Mouse (Mus musculus): ENCODE results near the gene Smarca1. TPM values are rescaled to one million over a fixed set of nuclear protein-coding genes. Genes with fewer than 3 reads are reported as not detected.

Gene Smarca1
- total and polyA plus RNA-seq, 3 experiments: not detected

GRCm38 (mm10) chrX:47891243-47891906 lies 1.4 kb downstream of the Smarca1 start:
- DNase-seq (ENCODE audit: low spot score): no peak
- Histone ChIP-seq H3K36me3 (replicated peaks) (no peaks in the 10 kb centered on the region), H3K4me3 (ENCODE audit: low read depth, low read length) (no peak overlapping the region), H3K27me3 (ENCODE audit: insufficient read depth, low read length) (no peaks in the 10 kb centered on the region), H3K4me1 (ENCODE audit: insufficient read depth, low read depth, low read length) (no peaks in the 10 kb centered on the region), H3K9me3 (replicated peaks) (no peaks in the 10 kb centered on the region)
- no peak for ATAC-seq (ENCODE audit: extremely low read depth, insufficient number of reproducible peaks, low FRiP score, poor library complexity, severe bottlenecking)
- TF ChIP-seq GATA1 (IDR thresholded peaks at IDR 0.05; ENCODE audit: borderline replicate concordance, low read length): no peak
- no peak for TF ChIP-seq TAL1 (conservative IDR thresholded peaks at IDR 0.05; ENCODE audit: low read depth, low read length)
- no peak for TF ChIP-seq CTCF (IDR thresholded peaks at IDR 0.05; ENCODE audit: low read depth, low read length)

GRCm38 (mm10) chrX:47887401-47887800 lies 5.4 kb downstream of the Smarca1 start:
- TF ChIP-seq GATA2 (IDR thresholded peaks at IDR 0.05; ENCODE audit: borderline replicate concordance, low read depth, low read length) (no peak), CTCF (IDR thresholded peaks at IDR 0.05; ENCODE audit: low read depth, low read length) (no peak), TAL1 (conservative IDR thresholded peaks at IDR 0.05; ENCODE audit: low read depth, low read length) (no peak), POLR2AphosphoS5 (IDR thresholded peaks at IDR 0.05; ENCODE audit: insufficient replicate concordance, low read depth, low read length) (no peak), GATA1 (IDR thresholded peaks at IDR 0.05; ENCODE audit: borderline replicate concordance, low read length) (no peak)
- ATAC-seq (ENCODE audit: extremely low read depth, insufficient number of reproducible peaks, low FRiP score, poor library complexity, severe bottlenecking) (no peak), DNase-seq (ENCODE audit: low spot score) (no peak)
- Histone ChIP-seq H3K9me3 (replicated peaks) (no peaks in the 10 kb centered on the region), H3K4me3 (ENCODE audit: low read depth, low read length) (no peak overlapping the region), H3K4me1 (ENCODE audit: insufficient read depth, low read depth, low read length) (no peaks in the 10 kb centered on the region), H3K36me3 (replicated peaks) (no peaks in the 10 kb centered on the region), H3K27me3 (ENCODE audit: insufficient read depth, low read length) (no peaks in the 10 kb centered on the region)

GRCm38 (mm10) chrX:47882813-47883212 lies 10.0 kb downstream of the Smarca1 start:
- no peak for TF ChIP-seq TAL1 (conservative IDR thresholded peaks at IDR 0.05; ENCODE audit: low read depth, low read length)
- no peak for TF ChIP-seq CTCF (IDR thresholded peaks at IDR 0.05; ENCODE audit: low read depth, low read length)
- no peak for TF ChIP-seq POLR2AphosphoS5 (IDR thresholded peaks at IDR 0.05; ENCODE audit: insufficient replicate concordance, low read depth, low read length)
- no peak for TF ChIP-seq GATA2 (IDR thresholded peaks at IDR 0.05; ENCODE audit: borderline replicate concordance, low read depth, low read length)
- H3K4me3 ChIP-seq (ENCODE audit: low read depth, low read length): no peak overlapping the region
- no peak for ATAC-seq (ENCODE audit: extremely low read depth, insufficient number of reproducible peaks, low FRiP score, poor library complexity, severe bottlenecking)
- H3K9me3 ChIP-seq (replicated peaks): no peaks in the 10 kb centered on the region
- H3K36me3 ChIP-seq (replicated peaks): no peaks in the 10 kb centered on the region
- H3K27me3 ChIP-seq (ENCODE audit: insufficient read depth, low read length): no peaks in the 10 kb centered on the region
- H3K4me1 ChIP-seq (ENCODE audit: insufficient read depth, low read depth, low read length): no peaks in the 10 kb centered on the region
- DNase-seq (ENCODE audit: low spot score): no peak

- H3K27me3 ChIP-seq (ENCODE audit: insufficient read depth, low read length): no peaks in the 10 kb centered on the region
- H3K36me3 ChIP-seq (replicated peaks): no peaks in the 10 kb centered on the region
- no peaks in the 10 kb centered on the region for H3K9me3 ChIP-seq (replicated peaks)
- no peak overlapping the region for H3K4me3 ChIP-seq (ENCODE audit: low read depth, low read length)
- no peaks in the 10 kb centered on the region for H3K4me1 ChIP-seq (ENCODE audit: insufficient read depth, low read depth, low read length)
- ATAC-seq (ENCODE audit: extremely low read depth, insufficient number of reproducible peaks, low FRiP score, poor library complexity, severe bottlenecking) (no peak), DNase-seq (ENCODE audit: low spot score) (no peak)
- TF ChIP-seq GATA1 (IDR thresholded peaks at IDR 0.05; ENCODE audit: borderline replicate concordance, low read length) (no peak), TAL1 (conservative IDR thresholded peaks at IDR 0.05; ENCODE audit: low read depth, low read length) (no peak), GATA2 (IDR thresholded peaks at IDR 0.05; ENCODE audit: borderline replicate concordance, low read depth, low read length) (no peak), CTCF (IDR thresholded peaks at IDR 0.05; ENCODE audit: low read depth, low read length) (no peak), POLR2AphosphoS5 (IDR thresholded peaks at IDR 0.05; ENCODE audit: insufficient replicate concordance, low read depth, low read length) (no peak)
Measured at GRCm38 (mm10) chrX:47880052-47880451, 12.7 kb downstream of the Smarca1 start.

- no peak for DNase-seq (ENCODE audit: low spot score)
- no peak for TF ChIP-seq POLR2AphosphoS5 (IDR thresholded peaks at IDR 0.05; ENCODE audit: insufficient replicate concordance, low read depth, low read length)
- no peak for TF ChIP-seq GATA1 (IDR thresholded peaks at IDR 0.05; ENCODE audit: borderline replicate concordance, low read length)
- TF ChIP-seq GATA2 (IDR thresholded peaks at IDR 0.05; ENCODE audit: borderline replicate concordance, low read depth, low read length): no peak
- TF ChIP-seq TAL1 (conservative IDR thresholded peaks at IDR 0.05; ENCODE audit: low read depth, low read length): no peak
- no peak for TF ChIP-seq CTCF (IDR thresholded peaks at IDR 0.05; ENCODE audit: low read depth, low read length)
Measured at GRCm38 (mm10) chrX:47858544-47858943, 34.2 kb downstream of the Smarca1 start.

GRCm38 (mm10) chrX:47835835-47836195 lies 57.0 kb downstream of the Smarca1 start:
- Histone ChIP-seq H3K4me3 (ENCODE audit: low read depth, low read length) (no peak overlapping the region), H3K36me3 (replicated peaks) (no peaks in the 10 kb centered on the region), H3K4me1 (ENCODE audit: insufficient read depth, low read depth, low read length) (no peaks in the 10 kb centered on the region), H3K27me3 (ENCODE audit: insufficient read depth, low read length) (no peaks in the 10 kb centered on the region), H3K9me3 (replicated peaks) (no peaks in the 10 kb centered on the region)
- ATAC-seq (ENCODE audit: extremely low read depth, insufficient number of reproducible peaks, low FRiP score, poor library complexity, severe bottlenecking) (no peak), DNase-seq (ENCODE audit: low spot score) (no peak)
- TF ChIP-seq CTCF (IDR thresholded peaks at IDR 0.05; ENCODE audit: low read depth, low read length) (no peak), POLR2AphosphoS5 (IDR thresholded peaks at IDR 0.05; ENCODE audit: insufficient replicate concordance, low read depth, low read length) (no peak), GATA2 (IDR thresholded peaks at IDR 0.05; ENCODE audit: borderline replicate concordance, low read depth, low read length) (no peak), GATA1 (IDR thresholded peaks at IDR 0.05; ENCODE audit: borderline replicate concordance, low read length) (no peak), TAL1 (conservative IDR thresholded peaks at IDR 0.05; ENCODE audit: low read depth, low read length) (no peak)

More at GRCm38 (mm10) chrX:47858544-47858943, 34.2 kb downstream of the Smarca1 start:
- Histone ChIP-seq H3K4me3 (ENCODE audit: low read depth, low read length) (no peak overlapping the region), H3K27me3 (ENCODE audit: insufficient read depth, low read length) (no peaks in the 10 kb centered on the region), H3K36me3 (replicated peaks) (no peaks in the 10 kb centered on the region), H3K9me3 (replicated peaks) (no peaks in the 10 kb centered on the region), H3K4me1 (ENCODE audit: insufficient read depth, low read depth, low read length) (no peaks in the 10 kb centered on the region)
- ATAC-seq (ENCODE audit: extremely low read depth, insufficient number of reproducible peaks, low FRiP score, poor library complexity, severe bottlenecking): no peak
